Mouse (Mus musculus): ENCODE measurements at regions not wholly inside any gene's neighbourhood (a gene's known extent, or its start where the extent isn't known, plus 50 kb on each side); places are given as distances from the start of the nearest gene placed in this dataset.

DNA sequence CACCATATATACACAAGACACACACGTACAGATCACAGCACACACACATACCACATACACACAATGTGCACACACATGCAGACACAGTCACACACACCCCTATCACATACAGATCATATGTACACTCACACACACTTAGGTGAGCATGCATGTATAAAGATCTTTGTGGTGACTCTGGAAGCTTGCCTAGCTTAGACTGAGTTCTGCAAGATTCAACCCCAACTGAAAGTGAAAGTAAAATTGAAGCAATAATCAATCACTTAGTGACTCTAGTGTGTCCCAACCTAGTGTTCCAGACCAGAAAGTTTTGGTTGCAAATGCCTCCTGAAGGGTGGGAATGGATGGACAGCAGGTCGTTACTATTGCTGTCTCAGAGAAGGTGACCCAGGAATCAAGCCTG is 262.8 kb downstream of the Bcl11a start:
- DNase-seq (ENCODE audit: low spot score): no peak

DNA sequence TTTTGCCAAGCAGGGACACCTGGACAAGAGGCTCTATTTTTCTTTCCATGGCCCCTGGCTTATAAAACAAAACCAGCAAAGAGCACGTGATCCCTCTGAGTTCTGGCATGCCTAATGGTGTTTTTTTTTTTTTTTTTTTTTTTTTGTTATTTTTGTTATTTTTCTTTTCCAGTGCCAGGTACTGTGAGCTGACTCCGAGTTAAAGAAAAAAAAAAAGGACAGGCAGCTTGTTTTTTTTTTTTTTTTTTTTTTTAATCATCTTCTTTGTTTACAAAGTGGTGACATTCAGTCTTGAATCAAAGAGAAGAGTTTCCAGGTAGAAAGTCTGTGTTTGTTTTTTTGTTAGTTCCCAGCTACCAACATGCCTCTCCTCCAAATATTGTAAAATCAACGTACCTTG is 263.8 kb downstream of the Bcl11a start:
- DNase-seq (ENCODE audit: low spot score): no peak

DNA sequence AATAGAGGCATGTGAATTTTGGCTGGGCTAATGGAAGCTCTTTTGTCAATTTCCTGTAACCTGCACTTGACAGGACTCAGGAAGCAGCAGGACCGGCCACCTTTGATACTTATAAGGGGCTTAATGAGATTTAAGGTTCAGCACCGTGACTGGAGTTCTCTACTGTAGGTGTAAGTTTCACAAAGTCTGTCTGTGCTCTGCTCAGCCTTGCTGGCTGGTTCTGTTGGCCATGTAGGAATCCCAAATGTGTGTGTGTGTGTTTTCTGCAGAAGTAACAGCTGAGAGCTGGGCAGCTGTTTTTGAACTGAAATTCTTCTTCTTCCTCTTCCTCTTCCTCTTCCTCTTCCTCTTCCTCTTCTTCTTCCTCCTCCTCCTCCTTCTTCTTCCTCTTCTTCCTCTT is 264.3 kb downstream of the Bcl11a start:
- DNase-seq (ENCODE audit: low spot score): no peak

DNA sequence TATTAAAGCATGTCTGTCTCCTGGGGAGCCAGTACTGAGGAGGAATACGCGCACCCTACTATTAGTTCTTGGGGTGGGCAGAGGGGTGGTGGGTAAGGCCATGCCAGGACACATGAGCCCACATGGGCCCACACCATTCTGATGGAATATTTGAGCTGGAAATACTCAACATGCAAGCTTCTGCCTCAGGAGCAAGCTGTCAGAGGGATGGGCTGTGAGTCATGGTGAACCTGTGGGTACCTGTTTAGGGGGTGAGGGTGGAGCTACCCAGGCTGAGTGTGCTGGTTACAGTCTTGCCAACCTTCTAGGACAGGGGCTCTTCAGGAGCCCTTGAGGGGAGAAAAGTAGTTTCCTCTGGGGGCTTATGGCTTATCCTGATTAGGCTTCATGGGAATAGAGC is 264.9 kb downstream of the Bcl11a start:
- DNase-seq (ENCODE audit: low spot score): no peak

DNA sequence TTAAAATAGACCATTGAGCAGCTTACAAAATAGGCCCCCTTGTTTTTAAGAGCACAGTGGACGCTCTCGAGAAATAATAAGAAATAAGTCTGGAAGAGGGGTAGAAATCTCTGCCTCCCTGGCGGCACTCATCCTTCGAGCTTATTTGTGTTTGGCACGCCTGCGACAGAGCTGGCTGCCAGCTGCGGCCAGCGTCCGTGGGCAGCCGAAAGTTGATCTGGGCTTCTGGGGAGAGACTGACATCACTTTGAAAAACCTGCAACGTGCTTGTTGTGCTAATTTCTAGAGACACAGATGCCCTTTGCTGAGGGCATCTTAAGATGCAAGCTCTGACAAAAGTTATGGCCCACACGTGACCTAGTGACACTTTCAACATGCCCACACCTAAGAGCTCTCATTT is 269.4 kb downstream of the Bcl11a start:
- DNase-seq (ENCODE audit: low spot score): no peak

DNA sequence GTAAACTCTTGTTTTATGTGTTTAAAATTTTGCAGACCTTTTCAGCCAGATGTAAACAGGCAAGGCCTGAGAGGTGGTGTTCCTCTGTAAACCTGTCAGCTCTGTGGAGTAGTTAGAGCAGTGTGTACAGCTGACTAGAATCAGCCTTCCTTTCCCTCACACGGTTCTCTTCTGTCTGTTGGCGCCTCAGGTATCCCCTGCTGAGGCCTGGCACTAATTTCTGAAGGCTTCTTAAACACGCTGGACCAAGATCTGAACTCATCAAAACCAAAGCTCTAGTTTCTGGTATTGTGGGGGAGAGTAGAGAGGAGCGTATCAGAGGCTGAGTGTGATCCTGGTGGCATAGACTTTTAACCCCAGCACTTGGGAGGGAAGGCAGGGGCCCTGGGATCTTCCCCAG is 270.9 kb downstream of the Bcl11a start:
- DNase-seq (ENCODE audit: low spot score): no peak

DNA sequence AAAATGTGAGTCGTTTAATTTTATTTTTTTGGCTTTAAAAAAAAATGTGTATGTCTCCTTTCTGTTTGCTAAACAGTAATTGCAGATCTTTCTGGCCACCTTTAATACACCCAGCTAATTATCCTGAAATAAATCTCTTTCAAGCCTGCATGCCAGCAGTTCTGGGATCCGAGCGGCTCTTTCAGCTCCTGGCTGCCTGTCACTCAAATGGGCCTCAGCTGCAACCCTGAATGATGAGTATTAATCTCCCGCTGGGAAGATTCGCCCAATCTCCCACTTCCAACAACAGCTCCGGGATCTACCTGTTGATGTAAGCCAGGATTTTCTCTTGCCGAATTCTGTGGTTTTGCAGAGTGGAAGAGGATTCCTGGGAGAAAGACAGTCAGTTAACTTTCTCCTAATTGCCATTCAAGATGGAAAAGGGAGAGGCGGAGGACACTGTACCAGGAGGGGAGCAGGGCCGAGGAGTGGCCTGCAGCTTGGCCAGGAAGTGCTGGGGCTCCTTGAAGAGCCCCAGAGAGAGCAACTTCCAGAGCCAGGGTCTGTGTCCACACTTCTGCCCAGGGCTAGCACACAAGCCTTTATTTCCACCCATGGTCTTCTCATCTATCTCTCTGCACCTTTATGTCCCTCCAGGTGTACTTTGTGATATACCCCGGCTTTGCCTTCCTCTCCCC is 272.2 kb downstream of the Bcl11a start:
- DNase-seq (ENCODE audit: low spot score): no peak

DNA sequence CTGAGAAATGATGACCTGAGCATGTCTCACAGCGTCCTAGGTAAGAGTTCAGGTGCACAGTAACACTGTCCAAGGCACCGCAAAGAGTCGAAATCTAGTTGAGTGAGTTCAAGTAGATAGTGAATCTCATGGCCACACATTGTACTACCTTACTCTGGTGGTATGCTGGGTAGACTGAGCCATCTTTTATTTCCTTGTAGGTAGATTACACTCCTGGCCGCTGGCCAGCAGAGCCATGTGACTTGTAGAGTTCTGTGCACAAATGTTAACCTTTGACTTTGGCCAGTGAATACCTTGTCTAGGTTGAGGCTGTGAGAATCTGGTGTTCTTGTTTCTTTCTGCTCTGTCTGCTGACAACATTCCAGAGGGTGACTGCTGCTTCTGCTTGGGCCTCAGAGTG is 273.0 kb downstream of the Bcl11a start:
- no peak for DNase-seq (ENCODE audit: low spot score)

DNA sequence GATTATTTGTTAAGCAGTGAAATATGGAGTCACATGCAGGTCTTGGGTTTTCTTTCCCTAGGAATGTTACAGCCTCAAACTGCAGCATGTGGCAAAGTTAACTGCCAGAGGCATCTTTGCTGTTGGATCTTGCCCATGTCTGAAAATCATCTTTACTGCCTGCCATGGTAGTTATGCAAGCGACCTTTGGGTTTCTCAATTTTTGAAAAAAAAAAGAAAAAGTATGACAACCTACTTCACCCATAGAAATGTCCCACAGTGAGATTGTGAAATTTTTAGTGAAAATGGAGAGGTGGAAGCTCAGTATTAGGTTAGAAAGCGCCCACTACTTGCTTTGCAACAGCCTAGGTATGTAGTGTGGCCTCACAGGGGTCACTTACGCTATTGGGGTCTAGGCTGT is 274.2 kb downstream of the Bcl11a start:
- peak; percentile 56 for DNase-seq (ENCODE audit: low spot score)

DNA sequence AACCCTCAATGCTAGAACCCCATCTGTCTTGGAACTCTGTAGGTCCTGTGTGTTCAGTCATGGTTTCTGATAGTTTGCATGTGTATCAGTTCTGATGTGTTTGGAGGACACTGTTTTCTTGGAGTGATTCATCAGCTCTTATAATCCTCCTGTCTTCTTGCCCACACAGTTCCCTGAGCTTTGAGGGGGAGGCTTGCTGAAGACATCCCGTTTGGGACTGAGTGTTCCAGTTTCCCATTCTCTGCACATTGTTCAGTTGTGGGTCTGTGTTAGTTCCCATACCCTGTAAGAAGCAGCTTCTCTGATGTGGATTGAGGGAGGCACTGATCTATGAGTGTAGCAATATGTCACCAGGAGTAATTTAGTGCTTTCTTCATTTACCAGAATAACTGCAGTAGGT is 275.2 kb downstream of the Bcl11a start:
- DNase-seq (ENCODE audit: low spot score): no peak

DNA sequence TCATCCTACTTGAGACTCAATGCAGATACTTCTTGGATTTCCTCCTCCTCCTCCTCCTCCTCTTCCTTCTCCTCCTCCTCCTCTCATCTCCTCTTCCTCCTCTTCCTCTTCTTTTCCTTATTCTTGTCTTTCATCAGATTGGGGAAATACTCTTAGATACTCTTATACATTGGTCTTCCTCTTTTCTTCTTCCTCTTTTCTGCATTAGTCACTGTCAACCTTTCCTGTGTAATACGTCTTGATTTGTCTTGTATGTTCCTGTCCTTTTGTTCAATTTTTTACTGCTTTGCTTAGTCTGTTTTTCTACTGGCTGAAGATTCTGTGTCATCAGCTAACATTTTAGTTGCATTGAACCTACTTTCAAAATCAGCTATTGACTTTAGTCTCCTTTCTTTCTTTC is 279.5 kb downstream of the Bcl11a start:
- DNase-seq (ENCODE audit: low spot score): no peak

DNA sequence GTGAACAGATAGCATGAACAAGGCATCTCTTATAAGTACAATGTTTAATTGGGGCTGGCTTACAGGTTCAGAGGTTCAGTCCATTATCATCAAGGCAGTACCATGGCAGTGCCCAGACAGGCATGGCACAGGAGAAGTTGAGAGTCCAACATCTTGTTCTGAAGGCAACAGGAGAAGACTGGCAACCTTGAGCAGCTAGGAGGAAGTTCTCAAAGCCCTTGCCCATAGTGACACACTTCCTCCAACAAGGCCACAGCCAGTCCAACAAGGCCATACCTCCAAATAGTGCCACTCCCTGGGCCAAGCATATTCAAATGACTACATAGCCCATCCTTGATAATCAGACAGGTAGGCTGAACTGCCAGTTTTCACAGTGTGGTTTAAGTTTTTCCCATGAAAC is 281.2 kb downstream of the Bcl11a start:
- DNase-seq (ENCODE audit: low spot score): no peak

DNA sequence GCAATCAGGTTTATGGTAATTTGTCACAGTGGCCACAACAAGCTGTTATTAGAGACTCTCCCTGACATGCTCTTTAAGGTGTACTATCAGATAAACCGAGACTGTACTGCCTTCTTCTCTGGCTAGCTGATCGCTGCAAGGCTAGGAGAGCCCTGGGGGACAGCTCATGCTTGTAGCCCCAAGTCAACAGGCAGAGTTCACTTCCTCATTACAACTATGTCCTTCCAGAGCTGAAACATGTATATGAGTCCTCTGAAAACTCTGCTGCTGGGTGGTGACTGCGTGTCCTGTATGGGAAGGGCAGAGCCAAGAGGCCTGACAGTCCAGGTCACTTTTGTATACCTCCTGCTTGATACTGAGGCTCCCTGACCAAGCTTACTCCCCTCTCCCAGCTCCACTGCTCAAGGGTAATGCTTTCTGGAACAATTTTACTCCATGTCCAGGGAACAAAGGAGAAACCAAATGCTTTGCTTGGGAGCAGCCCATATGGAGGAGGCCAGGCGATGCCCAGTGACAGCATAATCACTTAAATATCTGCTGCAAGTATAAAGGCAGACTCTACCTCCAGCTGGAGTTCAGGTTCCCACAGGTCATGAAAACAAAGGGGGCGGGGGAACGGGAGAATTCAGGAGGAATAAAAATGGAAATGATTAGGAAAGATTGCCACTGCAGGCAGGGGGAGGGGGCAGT is 284.3 kb downstream of the Bcl11a start:
- no peak for DNase-seq (ENCODE audit: low spot score)

DNA sequence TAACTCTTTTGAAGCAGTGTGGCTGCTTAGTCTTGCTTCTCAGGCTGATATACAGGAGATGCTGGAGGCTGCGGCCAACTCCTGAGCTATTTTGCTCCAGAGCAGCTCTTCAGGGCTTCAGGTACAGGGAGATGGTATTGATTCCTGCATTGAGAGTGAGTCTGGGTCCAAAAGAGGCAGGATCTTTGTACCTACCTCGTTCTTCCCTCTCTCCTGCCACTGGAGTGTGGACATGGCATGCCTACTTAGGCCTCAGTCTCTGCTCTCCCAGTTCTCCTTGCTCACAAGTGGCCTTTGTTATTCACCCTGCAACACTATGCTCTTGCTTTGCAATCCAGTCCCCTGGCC is 284.8 kb downstream of the Bcl11a start:
- DNase-seq (ENCODE audit: low spot score): no peak

DNA sequence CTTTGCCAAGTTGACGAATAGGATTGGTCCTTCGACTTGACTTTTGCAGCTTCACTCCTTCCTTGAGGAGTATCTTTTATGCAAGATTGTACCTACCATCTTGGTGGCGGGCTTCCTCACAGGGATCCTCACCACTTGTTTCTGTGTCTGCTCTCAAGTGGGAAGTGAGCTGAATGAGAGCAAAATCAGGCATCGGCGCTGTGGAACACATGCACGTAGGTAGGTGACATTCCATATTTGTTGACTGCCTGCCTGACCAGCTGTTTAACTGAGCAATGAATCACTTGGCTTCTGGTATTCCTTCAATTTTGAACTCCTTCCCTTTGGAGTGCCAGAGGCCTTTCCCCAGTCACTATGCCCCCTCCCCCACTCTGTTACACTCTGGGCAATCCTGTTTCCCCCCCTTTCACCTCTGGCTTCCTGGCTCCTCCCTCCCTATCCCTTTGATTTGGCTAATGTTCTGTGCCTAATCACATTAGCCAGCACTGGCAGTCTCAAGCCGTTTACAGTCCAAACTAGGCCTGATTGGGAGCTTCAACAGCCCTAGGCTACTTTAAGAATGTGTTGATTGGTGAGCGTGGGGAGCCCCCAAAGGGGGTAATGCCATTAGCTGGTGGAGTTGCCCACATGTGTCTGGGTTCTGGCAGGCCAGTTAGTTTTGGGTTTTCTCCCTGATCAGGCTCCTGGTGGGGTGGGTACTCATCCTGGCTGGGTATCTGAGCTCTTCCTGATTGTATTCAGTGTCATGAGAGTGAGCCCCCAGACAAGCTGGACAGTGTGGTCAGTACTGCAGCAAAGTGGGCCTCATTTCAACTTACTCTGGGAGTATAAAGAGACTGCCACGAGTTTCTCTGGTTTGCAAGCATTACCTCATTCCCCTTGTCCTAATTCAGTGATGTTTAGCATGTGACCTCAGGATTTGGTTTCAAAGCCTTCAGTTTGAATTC is 285.8 kb downstream of the Bcl11a start:
- DNase-seq (ENCODE audit: low spot score): no peak

DNA sequence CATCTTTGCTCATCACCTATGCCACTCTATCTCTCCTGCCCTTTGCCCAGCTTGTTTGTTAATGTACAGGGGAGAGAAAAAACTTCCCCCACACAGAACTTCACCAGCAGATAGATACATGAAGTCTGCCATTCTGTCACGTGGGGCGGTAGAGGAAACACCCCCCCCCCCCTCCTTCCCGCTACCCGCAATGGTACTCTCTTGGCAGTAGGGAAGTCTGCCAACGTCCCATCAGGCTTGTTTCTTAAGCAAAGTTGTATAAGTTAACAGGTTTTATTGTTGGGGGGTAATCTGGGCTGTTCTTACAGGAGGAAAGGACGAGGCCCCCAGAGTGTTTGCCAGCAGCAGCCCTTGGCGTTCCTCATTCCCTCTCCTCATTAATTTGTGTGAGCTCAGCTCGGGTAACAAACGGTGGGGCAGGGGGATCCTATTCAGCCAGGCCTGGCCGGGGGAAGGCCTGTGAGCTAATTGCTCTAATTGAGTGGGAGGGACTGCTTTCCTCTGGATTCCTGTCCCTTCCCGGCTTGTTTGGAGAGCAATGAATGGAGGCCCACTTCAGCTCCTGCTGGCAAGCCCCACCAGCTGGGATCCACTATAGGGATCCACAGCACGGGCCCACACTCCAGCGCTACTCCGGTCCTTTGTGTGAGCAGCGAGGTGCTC is 292.5 kb downstream of the Bcl11a start:
- no peak for DNase-seq (ENCODE audit: low spot score)

DNA sequence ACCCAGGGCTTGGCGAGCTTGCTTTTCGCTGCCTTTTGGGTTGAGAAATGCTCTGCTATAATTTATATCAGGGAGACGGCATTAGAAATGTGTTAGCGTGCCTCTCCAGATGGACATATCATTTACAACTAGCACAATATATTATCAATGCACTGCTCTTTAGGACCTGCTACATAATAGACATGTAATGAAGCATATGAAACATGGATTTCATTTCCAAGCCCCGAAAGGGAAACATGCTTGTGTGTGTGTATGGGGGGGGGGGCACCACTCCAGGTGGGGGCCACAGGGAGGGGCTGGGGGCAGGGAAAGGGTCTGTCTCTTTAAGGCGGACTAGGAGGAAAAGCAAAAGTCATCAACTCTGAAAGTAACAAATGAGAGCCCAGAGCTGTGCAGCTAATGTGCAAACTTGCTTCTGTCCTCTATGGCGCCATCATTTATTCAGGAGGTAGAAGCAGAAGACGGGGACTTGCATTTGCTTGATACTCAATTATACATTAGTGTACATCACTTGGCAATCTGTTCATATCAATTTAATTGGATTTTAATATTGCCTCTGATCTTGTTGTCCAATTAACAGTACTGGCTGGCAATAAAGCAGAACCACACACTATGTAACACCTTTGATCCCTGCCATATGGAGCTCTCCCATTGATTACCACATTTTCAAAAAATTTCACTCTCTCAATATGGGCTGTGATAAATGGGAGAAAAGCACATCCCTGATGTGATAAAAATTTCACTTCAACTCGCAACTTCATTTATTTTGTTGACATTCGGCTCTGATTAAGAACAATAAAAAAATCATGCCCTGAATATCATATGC is 293.2 kb downstream of the Bcl11a start:
- DNase-seq (ENCODE audit: low spot score): no peak

DNA sequence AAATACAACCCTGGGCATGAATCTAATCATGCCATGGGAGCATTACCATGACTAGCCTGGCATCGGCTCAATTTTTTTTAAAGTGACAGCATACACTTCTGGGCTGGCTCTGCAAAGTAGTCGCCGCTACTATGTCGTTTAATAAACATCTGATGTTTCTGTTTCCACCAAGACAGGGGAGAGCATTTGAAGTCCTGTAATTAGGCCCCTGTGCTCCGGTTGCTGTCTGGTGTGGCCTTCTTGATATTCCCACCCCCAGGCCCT is 293.8 kb downstream of the Bcl11a start:
- no peak for DNase-seq (ENCODE audit: low spot score)

DNA sequence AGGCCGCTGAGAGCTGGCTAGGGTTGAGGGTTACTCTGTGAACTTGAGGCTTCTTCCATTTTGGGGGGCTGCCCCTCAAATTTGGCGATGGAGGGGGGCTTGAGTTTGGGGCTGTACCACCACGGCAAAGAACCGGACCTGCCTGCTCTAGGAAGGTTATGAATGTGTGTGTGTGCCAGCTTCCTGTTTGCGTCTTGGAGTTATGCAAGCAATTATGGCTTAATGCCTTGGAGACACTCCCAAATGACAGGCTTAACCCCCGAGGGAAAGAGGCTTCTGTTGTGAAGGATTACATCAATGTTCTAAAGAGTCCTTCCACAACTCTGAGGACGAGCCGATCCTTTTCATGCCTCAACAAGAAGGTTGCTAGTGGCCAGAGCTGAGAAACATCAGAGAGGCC is 294.1 kb downstream of the Bcl11a start:
- peak; percentile 65 for DNase-seq (ENCODE audit: low spot score)

DNA sequence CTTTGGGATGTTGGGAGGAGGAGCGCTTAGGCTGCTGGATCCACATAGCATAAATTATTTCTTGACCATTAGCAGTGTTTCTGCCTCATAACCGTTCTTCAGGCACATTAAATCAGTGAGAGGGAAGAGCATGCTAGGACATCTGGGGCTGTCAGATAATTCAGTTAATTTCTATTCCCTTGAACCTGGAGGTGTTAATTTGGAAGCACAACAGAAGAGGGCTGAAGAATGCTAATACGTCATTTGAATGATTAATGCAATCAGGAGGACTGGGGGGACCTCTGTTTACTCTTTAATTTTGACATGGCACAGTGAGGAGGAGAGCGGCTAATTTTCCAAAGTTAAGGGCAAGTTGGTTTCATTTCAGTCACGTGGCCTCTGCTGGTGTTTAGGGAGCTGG is 294.8 kb downstream of the Bcl11a start:
- DNase-seq (ENCODE audit: low spot score): no peak

DNA sequence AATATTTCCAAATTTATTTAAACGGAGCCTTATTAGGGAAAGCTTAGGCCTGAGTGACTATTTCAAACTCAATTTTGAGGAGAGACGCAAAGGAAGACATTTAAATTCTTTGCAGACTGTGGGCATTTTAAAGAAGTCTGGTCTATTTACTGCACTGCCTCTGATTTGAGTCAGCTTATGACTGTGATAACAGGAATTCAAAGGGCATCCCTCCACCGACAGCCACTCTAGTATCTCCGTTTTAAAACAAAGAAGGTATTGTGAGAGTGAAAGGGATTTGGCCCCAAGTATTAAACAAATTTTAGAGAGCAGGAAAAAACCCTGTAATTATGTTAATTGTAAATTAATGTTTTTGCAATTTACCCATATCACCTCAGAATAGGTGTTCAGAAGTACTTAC is 295.4 kb downstream of the Bcl11a start:
- DNase-seq (ENCODE audit: low spot score): no peak

DNA sequence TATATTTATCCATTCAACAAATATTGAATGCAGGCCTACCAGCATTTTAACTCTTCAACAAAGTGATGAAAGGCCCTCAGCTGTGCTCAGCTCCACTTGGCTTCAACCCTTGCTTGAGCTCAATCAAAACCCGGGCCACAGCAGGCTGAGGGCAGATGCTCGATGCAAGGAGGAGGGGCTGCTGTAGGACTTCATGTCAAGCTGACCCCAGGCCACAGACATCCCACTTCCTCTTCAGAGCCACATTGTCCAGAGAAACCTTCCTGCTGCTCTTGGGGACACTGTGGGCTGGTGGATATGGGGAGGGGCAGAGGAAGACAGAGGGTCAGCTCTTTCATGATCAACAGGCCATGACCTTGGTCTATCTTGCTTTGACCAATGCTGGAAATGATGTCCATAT is 299.7 kb downstream of the Bcl11a start:
- DNase-seq (ENCODE audit: low spot score): no peak
